Mouse (Mus musculus) heart, adult 2 months (tissue): ENCODE measurements around the gene Sik1.

Experiments used
- EP300 ChIP-seq: fragments of 200-500 bp; IDR thresholded peaks from 2 replicates; pipeline ENCODE4 v1.6.1; 2011; ENCODE audit warnings: low read depth, low read length, control low read depth; ENCODE audit not compliant: insufficient read depth
- POLR2A ChIP-seq: fragments of 200-500 bp; IDR thresholded peaks from 2 replicates; pipeline ENCODE4 v1.6.1; 2011; ENCODE audit warnings: mild to moderate bottlenecking, low read depth, low read length, control low read depth; ENCODE audit not compliant: insufficient read depth

DNA sequence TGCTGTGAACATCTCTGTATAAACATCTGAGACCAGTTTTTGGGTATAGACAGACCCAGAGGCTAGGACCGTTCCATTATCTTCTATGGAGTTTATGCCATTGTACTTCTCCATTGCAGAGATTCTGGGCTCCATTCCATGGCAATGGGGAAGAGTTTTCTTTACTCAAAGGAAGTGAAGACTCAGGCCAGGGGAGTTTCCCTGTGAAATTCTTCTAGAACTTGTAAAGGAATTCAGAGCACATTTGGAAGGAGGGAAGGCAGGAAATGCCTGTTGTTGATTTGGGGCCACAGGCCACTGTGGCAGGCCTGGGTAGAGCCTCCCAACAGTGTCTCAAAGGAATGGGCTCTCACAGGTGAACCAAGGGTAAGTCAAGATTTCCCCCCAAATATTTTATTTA lies 11.7 kb downstream of the Sik1 start:
- TF ChIP-seq EP300 (no peak), POLR2A (no peak)
